Mouse (Mus musculus): ENCODE measurements around the gene Grsf1. TPM values are rescaled to one million over a fixed set of nuclear protein-coding genes. Genes with fewer than 3 reads are reported as not detected.

Gene Grsf1
- polyA plus RNA-seq, 1 experiment from 2014 or later, result 57.7 TPM

Other genes starting within 250 kb of the Grsf1 start
- gene Ambn, start 220.2 kb downstream of the Grsf1 start, polyA plus RNA-seq (2015; fragmentation: Nextera tagmentation; extraction: Ambion mirVana), result not detected in 2 replicates
- not detected in 2 replicates for gene Enam, start 188.2 kb downstream of the Grsf1 start, polyA plus RNA-seq (2015; fragmentation: Nextera tagmentation; extraction: Ambion mirVana)
- gene Jchain, start 148.3 kb downstream of the Grsf1 start, polyA plus RNA-seq (2015; fragmentation: Nextera tagmentation; extraction: Ambion mirVana), result 0.11 and 0.31 TPM in 2 replicates
- 45.1 and 46.9 TPM in 2 replicates for gene Utp3, start 121.7 kb downstream of the Grsf1 start, polyA plus RNA-seq (2015; fragmentation: Nextera tagmentation; extraction: Ambion mirVana)
- gene Rufy3, start 111.1 kb downstream of the Grsf1 start, polyA plus RNA-seq (2015; fragmentation: Nextera tagmentation; extraction: Ambion mirVana), result 309 and 321 TPM in 2 replicates
- gene Mob1b, start 44.7 kb upstream of the Grsf1 start, polyA plus RNA-seq (2015; fragmentation: Nextera tagmentation; extraction: Ambion mirVana), result 9.5 and 9.7 TPM in 2 replicates
- gene Dck, start 88.8 kb upstream of the Grsf1 start, polyA plus RNA-seq (2015; fragmentation: Nextera tagmentation; extraction: Ambion mirVana), result 50.5 and 50.9 TPM in 2 replicates
- 6.7 and 7.7 TPM in 2 replicates for gene Slc4a4, start 210.6 kb upstream of the Grsf1 start, polyA plus RNA-seq (2015; fragmentation: Nextera tagmentation; extraction: Ambion mirVana)

Measured in midbrain, embryonic 15.5 days (tissue).